Mouse (Mus musculus) liver, adult 2 months (tissue): Measurements from ENCODE around the gene Palld.

Experiments used
- CTCF ChIP-seq: fragments of 200-500 bp; IDR thresholded peaks from 2 replicates; pipeline ENCODE4 v1.5.1; 2011; ENCODE audit warnings: low read depth, low read length, control low read depth
- POLR2A ChIP-seq: fragments of 200-500 bp; IDR thresholded peaks from 2 replicates; pipeline ENCODE4 v1.6.1; 2011; ENCODE audit warnings: low read length, control low read depth; ENCODE audit not compliant: insufficient read depth; ENCODE audit errors: extremely low read depth

GRCm38 (mm10) chr8:61687071-61687470, 215.4 kb downstream of the Palld start:
- TF ChIP-seq CTCF (no peak), POLR2A (no peak)
